Mouse (Mus musculus): Measurements from ENCODE around the gene Slc41a2.
A peak's percentile ranks its signal among the peaks of the same experiment; 100 is the strongest.

Gene Slc41a2

GRCm38 (mm10) chr10:83182573-83182960, 155.1 kb downstream of the Slc41a2 start:
- DNase-seq, result peak; percentile 66 to 72

- DNase-seq, result peak; percentile 21 to 71
These were observed 155.7 kb downstream of the Slc41a2 start for GRCm38 (mm10) chr10:83181831-83182572.

Measured in kidney, postnatal 25 days (tissue).